Mouse (Mus musculus): ENCODE measurements around the gene Pparg. TPM values are rescaled to one million over a fixed set of nuclear protein-coding genes. Genes with fewer than 3 reads are reported as not detected.

The Pparg gene
- polyA plus RNA-seq, 1 experiment from 2014 or later, result 9.4 TPM

- WGBS, result 75% methylated on average over 3 of the region's 3 CpGs
- peaks cover 2% of the 10 kb centered on the region; the same call in 1 of the 2 replicates for H3K4me1 ChIP-seq
- ATAC-seq (ENCODE audit: insufficient number of reproducible peaks, low FRiP score, low TSS enrichment, low read depth), result no peak
These were observed 6.3 kb downstream of the Pparg start for GRCm38 (mm10) chr6:115366869-115367610.

GRCm38 (mm10) chr6:115374871-115375852 is 14.4 kb downstream of the Pparg start:
- no peak overlapping the region for H3K4me3 ChIP-seq (replicated peaks)
- no peak overlapping the region for H3K27ac ChIP-seq (replicated peaks)
- no peaks in the 10 kb centered on the region for H3K36me3 ChIP-seq
- no peaks in the 10 kb centered on the region for H3K27me3 ChIP-seq
- no peaks in the 10 kb centered on the region for H3K4me1 ChIP-seq
- H3K9ac ChIP-seq, result no peak overlapping the region
- 80% methylated on average over 5 of the region's 5 CpGs for WGBS
- H3K9me3 ChIP-seq (replicated peaks), result no peaks in the 10 kb centered on the region
- no peak for ATAC-seq (ENCODE audit: insufficient number of reproducible peaks, low FRiP score, low TSS enrichment, low read depth)
- H3K4me2 ChIP-seq (replicated peaks), result no peak overlapping the region

More at GRCm38 (mm10) chr6:115366869-115367610, 6.3 kb downstream of the Pparg start:
- Histone ChIP-seq H3K9me3 (replicated peaks) (no peaks in the 10 kb centered on the region), H3K27ac (replicated peaks) (no peak overlapping the region), H3K36me3 (no peaks in the 10 kb centered on the region), H3K27me3 (peaks cover 3% of the 10 kb centered on the region), H3K4me2 (replicated peaks) (no peak overlapping the region), H3K9ac (no peak overlapping the region), H3K4me3 (replicated peaks) (no peak overlapping the region)

GRCm38 (mm10) chr6:115380596-115380995 is 19.8 kb downstream of the Pparg start:
- Histone ChIP-seq H3K27me3 (no peaks in the 10 kb centered on the region), H3K27ac (replicated peaks) (no peak overlapping the region), H3K36me3 (no peaks in the 10 kb centered on the region), H3K4me3 (replicated peaks) (no peak overlapping the region), H3K4me2 (replicated peaks) (no peak overlapping the region), H3K4me1 (no peaks in the 10 kb centered on the region), H3K9ac (no peak overlapping the region), H3K9me3 (replicated peaks) (no peaks in the 10 kb centered on the region)
- no peak for ATAC-seq (ENCODE audit: insufficient number of reproducible peaks, low FRiP score, low TSS enrichment, low read depth)
- 83% methylated on average over 5 of the region's 5 CpGs for WGBS

- ATAC-seq (ENCODE audit: insufficient number of reproducible peaks, low FRiP score, low TSS enrichment, low read depth), result no peak
These were observed 22.0 kb downstream of the Pparg start for GRCm38 (mm10) chr6:115382712-115383111.

GRCm38 (mm10) chr6:115389945-115390540 is 29.3 kb downstream of the Pparg start:
- H3K36me3 ChIP-seq, result no peaks in the 10 kb centered on the region
- no peak overlapping the region for H3K27ac ChIP-seq (replicated peaks)
- ATAC-seq (ENCODE audit: insufficient number of reproducible peaks, low FRiP score, low TSS enrichment, low read depth), result no peak
- no peaks in the 10 kb centered on the region for H3K9me3 ChIP-seq (replicated peaks)
- H3K4me3 ChIP-seq (replicated peaks), result no peak overlapping the region
- H3K9ac ChIP-seq, result no peak overlapping the region
- H3K4me2 ChIP-seq (replicated peaks), result no peak overlapping the region
- no peaks in the 10 kb centered on the region for H3K27me3 ChIP-seq
- 72% methylated on average over 4 of the region's 4 CpGs for WGBS
- H3K4me1 ChIP-seq, result no peaks in the 10 kb centered on the region

More at GRCm38 (mm10) chr6:115382712-115383111, 22.0 kb downstream of the Pparg start:
- no peaks in the 10 kb centered on the region for H3K9me3 ChIP-seq (replicated peaks)
- no peak overlapping the region for H3K9ac ChIP-seq
- 79% methylated on average over 5 of the region's 5 CpGs for WGBS
- H3K27ac ChIP-seq (replicated peaks), result no peak overlapping the region
- H3K4me1 ChIP-seq, result no peaks in the 10 kb centered on the region
- no peak overlapping the region for H3K4me2 ChIP-seq (replicated peaks)
- H3K36me3 ChIP-seq, result no peaks in the 10 kb centered on the region
- no peaks in the 10 kb centered on the region for H3K27me3 ChIP-seq
- no peak overlapping the region for H3K4me3 ChIP-seq (replicated peaks)

GRCm38 (mm10) chr6:115396911-115397310 is 36.2 kb downstream of the Pparg start:
- Histone ChIP-seq H3K36me3 (no peaks in the 10 kb centered on the region), H3K27me3 (no peaks in the 10 kb centered on the region), H3K27ac (replicated peaks) (no peak overlapping the region), H3K9me3 (replicated peaks) (no peaks in the 10 kb centered on the region), H3K4me3 (replicated peaks) (no peak overlapping the region), H3K4me1 (no peaks in the 10 kb centered on the region), H3K9ac (no peak overlapping the region), H3K4me2 (replicated peaks) (no peak overlapping the region)
- no peak for ATAC-seq (ENCODE audit: insufficient number of reproducible peaks, low FRiP score, low TSS enrichment, low read depth)
- 48% methylated on average over 3 of the region's 3 CpGs for WGBS

GRCm38 (mm10) chr6:115404354-115404753 is 43.6 kb downstream of the Pparg start:
- no peak overlapping the region for H3K27ac ChIP-seq (replicated peaks)
- H3K36me3 ChIP-seq, result no peaks in the 10 kb centered on the region
- 71% methylated on average over 2 of the region's 2 CpGs for WGBS
- H3K27me3 ChIP-seq, result no peaks in the 10 kb centered on the region
- H3K9me3 ChIP-seq (replicated peaks), result no peaks in the 10 kb centered on the region
- no peaks in the 10 kb centered on the region for H3K4me1 ChIP-seq
- no peak overlapping the region for H3K4me3 ChIP-seq (replicated peaks)
- H3K4me2 ChIP-seq (replicated peaks), result no peak overlapping the region
- no peak for ATAC-seq (ENCODE audit: insufficient number of reproducible peaks, low FRiP score, low TSS enrichment, low read depth)
- no peak overlapping the region for H3K9ac ChIP-seq

- Histone ChIP-seq H3K9me3 (replicated peaks) (no peaks in the 10 kb centered on the region), H3K4me1 (no peaks in the 10 kb centered on the region), H3K4me2 (replicated peaks) (no peak overlapping the region), H3K36me3 (no peaks in the 10 kb centered on the region), H3K27me3 (no peaks in the 10 kb centered on the region), H3K9ac (no peak overlapping the region), H3K4me3 (replicated peaks) (no peak overlapping the region), H3K27ac (replicated peaks) (no peak overlapping the region)
- no peak for ATAC-seq (ENCODE audit: insufficient number of reproducible peaks, low FRiP score, low TSS enrichment, low read depth)
- WGBS, result 25% methylated on average over 1 of the region's 1 CpGs
These were observed 50.7 kb downstream of the Pparg start for GRCm38 (mm10) chr6:115411477-115411876.

GRCm38 (mm10) chr6:115418171-115418570 is 57.4 kb downstream of the Pparg start:
- no peak for ATAC-seq (ENCODE audit: insufficient number of reproducible peaks, low FRiP score, low TSS enrichment, low read depth)
- no peak overlapping the region for H3K4me3 ChIP-seq (replicated peaks)
- H3K9ac ChIP-seq, result no peak overlapping the region
- 87% methylated on average over 3 of the region's 3 CpGs for WGBS
- H3K36me3 ChIP-seq, result no peaks in the 10 kb centered on the region
- H3K27me3 ChIP-seq, result no peaks in the 10 kb centered on the region
- no peak overlapping the region for H3K4me2 ChIP-seq (replicated peaks)
- no peak overlapping the region for H3K27ac ChIP-seq (replicated peaks)
- no peaks in the 10 kb centered on the region for H3K9me3 ChIP-seq (replicated peaks)
- H3K4me1 ChIP-seq, result no peaks in the 10 kb centered on the region

GRCm38 (mm10) chr6:115418964-115419363 is 58.2 kb downstream of the Pparg start:
- Histone ChIP-seq H3K9me3 (replicated peaks) (no peaks in the 10 kb centered on the region), H3K4me1 (no peaks in the 10 kb centered on the region), H3K9ac (no peak overlapping the region), H3K4me3 (replicated peaks) (no peak overlapping the region), H3K4me2 (replicated peaks) (no peak overlapping the region), H3K36me3 (no peaks in the 10 kb centered on the region), H3K27ac (replicated peaks) (no peak overlapping the region), H3K27me3 (no peaks in the 10 kb centered on the region)
- 82% methylated on average over 3 of the region's 3 CpGs for WGBS
- no peak for ATAC-seq (ENCODE audit: insufficient number of reproducible peaks, low FRiP score, low TSS enrichment, low read depth)

- H3K4me3 ChIP-seq (replicated peaks), result no peak overlapping the region
- H3K9ac ChIP-seq, result no peak overlapping the region
- no peak overlapping the region for H3K27ac ChIP-seq (replicated peaks)
- no peaks in the 10 kb centered on the region for H3K36me3 ChIP-seq
- no peaks in the 10 kb centered on the region for H3K27me3 ChIP-seq
- no peaks in the 10 kb centered on the region for H3K9me3 ChIP-seq (replicated peaks)
- no peaks in the 10 kb centered on the region for H3K4me1 ChIP-seq
- H3K4me2 ChIP-seq (replicated peaks), result no peak overlapping the region
- ATAC-seq (ENCODE audit: insufficient number of reproducible peaks, low FRiP score, low TSS enrichment, low read depth), result no peak
- 45% methylated on average over 1 of the region's 1 CpGs for WGBS
These were observed 60.2 kb downstream of the Pparg start for GRCm38 (mm10) chr6:115420963-115421362.
